Mouse (Mus musculus) kidney, postnatal 0 days (tissue): ENCODE results near the gene Actr8. TPM values are rescaled to one million over a fixed set of nuclear protein-coding genes. Genes with fewer than 3 reads are reported as not detected.

Experiments
- ATAC-seq: fragments of 200-750 bp; cut with Nextera tagmentation; replicated peaks from 2 replicates; pipeline ENCODE4 v1.8.0; 2017; ENCODE audit warnings: low read depth, moderate number of reproducible peaks, moderate TSS enrichment, moderate library complexity; ENCODE audit not compliant: low FRiP score
- DNase-seq: peaks from one replicate; pipeline ENCODE4 v3.0.0-alpha.2; 2016; ENCODE audit warnings: low spot score
- H3K27ac ChIP-seq: fragments of 300-500 bp; sonication (generic); 2 replicates; pipeline ENCODE4 v1.5.1; 2014; ENCODE audit warnings: mild to moderate bottlenecking
- H3K27me3 ChIP-seq: fragments of 300-500 bp; sonication (generic); 2 replicates; pipeline ENCODE4 v1.6.1; 2014; ENCODE audit warnings: low read length, mixed read lengths; ENCODE audit not compliant: insufficient read depth
- H3K36me3 ChIP-seq: fragments of 300-500 bp; sonication (generic); 2 replicates; pipeline ENCODE4 v1.6.1; 2014; ENCODE audit warnings: low read length, mixed read lengths; ENCODE audit not compliant: insufficient read depth
- H3K4me1 ChIP-seq: fragments of 300-500 bp; sonication (generic); replicated peaks from 2 replicates; pipeline ENCODE4 v1.6.1; 2014; ENCODE audit warnings: antibody characterized with exemption, low read length, mixed read lengths; ENCODE audit not compliant: insufficient read depth
- H3K4me2 ChIP-seq: fragments of 300-500 bp; sonication (generic); 2 replicates; pipeline ENCODE4 v1.6.1; 2014; ENCODE audit warnings: mild to moderate bottlenecking, low read length, moderate library complexity, mixed read lengths
- H3K4me3 ChIP-seq: fragments of 300-500 bp; sonication (generic); replicated peaks from 2 replicates; pipeline ENCODE4 v1.5.1; 2014; ENCODE audit warnings: low read depth, low read length
- H3K9ac ChIP-seq: fragments of 300-500 bp; sonication (generic); 2 replicates; pipeline ENCODE4 v1.6.1; 2014; ENCODE audit warnings: low read depth, low read length
- H3K9me3 ChIP-seq: fragments of 300-500 bp; sonication (generic); replicated peaks from 2 replicates; pipeline ENCODE4 v1.6.1; 2016; ENCODE audit warnings: low read length, inconsistent platforms, mixed read lengths
- CTCF ChIP-seq: IDR thresholded peaks from 2 replicates; pipeline ENCODE4 v1.5.1; 2016; ENCODE audit warnings: antibody characterized with exemption, low read depth, mild to moderate bottlenecking, moderate library complexity
- WGBS: fragments of 180-500 bp; shearing (Covaris S2); extraction: QIAGEN DNeasy Blood & Tissue Kit; methylation state at CpG from one replicate; pipeline ENCODE4 v1.1.7; 2014; 5-methylcytosine and 5-hydroxymethylcytosine counted together
- polyA plus RNA-seq: library from polyadenylated mRNA; unstranded; fragments of >200 nt; fragmentation: Nextera tagmentation; extraction: Ambion mirVana; gene quantifications from 2 replicates; pipeline ENCODE4 v1.2.1, GENCODE M21; 2015

Gene Actr8
- polyA plus RNA-seq, result 49.4 and 51.5 TPM in 2 replicates

DNA sequence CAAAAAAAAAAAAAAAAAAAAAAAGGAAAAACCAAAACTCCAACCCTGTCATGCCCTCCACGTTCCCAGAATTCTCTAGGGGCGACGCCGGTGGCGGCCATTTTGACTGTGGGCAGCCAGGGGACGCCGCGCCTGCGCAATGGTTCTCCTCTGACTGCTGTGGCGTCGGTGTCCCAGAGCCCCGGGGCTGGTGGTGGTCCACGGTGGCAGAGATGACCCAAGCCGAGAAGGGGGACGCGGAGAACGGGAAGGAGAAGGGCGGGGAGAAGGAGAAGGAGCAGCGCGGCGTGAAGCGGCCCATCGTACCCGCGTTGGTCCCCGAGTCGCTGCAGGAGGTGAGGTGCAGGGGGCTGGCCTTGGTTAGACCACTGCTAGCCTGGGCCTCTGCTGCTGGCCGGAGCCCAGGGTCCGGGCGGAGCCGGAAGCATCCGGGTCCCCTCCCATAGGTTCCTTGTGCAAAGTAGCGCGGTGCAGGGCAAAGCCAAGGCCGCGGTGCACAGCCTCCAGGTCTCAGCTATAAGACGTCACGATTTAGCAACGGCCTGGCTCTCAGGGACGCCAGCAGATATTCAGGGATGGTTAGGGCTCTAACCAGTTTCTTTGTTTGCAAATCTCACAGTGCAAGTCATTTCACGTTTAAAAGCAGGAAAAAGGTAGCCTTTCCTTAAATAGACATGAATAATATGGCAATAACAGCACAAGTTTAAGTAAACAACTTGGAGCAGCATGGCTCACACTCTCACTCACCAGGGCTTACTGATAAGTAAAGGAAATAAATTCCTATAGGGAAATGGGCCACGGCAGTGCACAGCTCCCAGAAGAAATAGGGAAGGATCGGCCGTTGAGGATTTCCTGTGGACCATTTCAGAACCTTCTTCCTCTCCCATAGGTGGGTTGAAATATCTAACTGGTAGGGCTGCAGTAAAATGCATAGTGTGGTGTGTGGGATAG lies at the start of gene Actr8:
Gene Actr8, plus strand, starts transcription at position 84 of the 951 bp plus-strand sequence.
- under 1% methylated on average over 43 of the region's 44 CpGs for WGBS
- Histone ChIP-seq H3K27ac (peak within 1 kb of the TSS; percentile 93), H3K9ac (peak within 1 kb of the TSS; percentile 83), H3K36me3 (peaks cover 43% of the 10 kb centered on the region), H3K4me3 (peak within 1 kb of the TSS; percentile 67), H3K9me3 (no peaks in the 10 kb centered on the region), H3K4me2 (peak within 1 kb of the TSS; percentile 72), H3K27me3 (no peaks in the 10 kb centered on the region), H3K4me1 (peaks cover 11% of the 10 kb centered on the region; the same call in 1 of the 2 replicates)
- no peak for TF ChIP-seq CTCF
- ATAC-seq, result peak; percentile 98
- DNase-seq, result peak; percentile 96

DNA sequence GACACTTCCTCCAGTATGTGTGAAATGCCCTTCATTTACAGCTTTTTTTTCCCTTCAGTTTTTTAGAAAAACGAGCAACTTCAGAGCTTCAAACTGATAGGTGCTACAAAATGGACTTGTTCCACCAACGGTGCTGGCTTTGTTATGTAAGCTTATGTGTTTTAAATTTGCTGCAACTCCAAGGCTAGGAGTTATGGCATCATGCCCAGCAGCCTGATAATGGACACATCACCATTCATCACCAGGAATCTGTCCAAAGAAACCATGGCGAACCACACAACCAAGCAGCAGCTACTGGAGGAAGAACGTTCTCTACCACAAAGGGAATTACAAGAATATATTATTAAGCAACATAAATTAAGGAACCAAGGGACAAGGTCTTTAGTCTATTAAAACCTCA lies 49.2 kb upstream of the Actr8 start:
- H3K27ac ChIP-seq, result no peak overlapping the region
- no peak overlapping the region for H3K4me2 ChIP-seq
- no peaks in the 10 kb centered on the region for H3K27me3 ChIP-seq
- DNase-seq (no peak), ATAC-seq (no peak)
- H3K4me3 ChIP-seq, result no peak overlapping the region
- H3K9ac ChIP-seq, result no peak overlapping the region
- no peaks in the 10 kb centered on the region for H3K36me3 ChIP-seq
- WGBS, result 67% methylated on average over 4 of the region's 4 CpGs
- TF ChIP-seq CTCF, result no peak
- H3K9me3 ChIP-seq, result no peaks in the 10 kb centered on the region
- no peaks in the 10 kb centered on the region for H3K4me1 ChIP-seq

DNA sequence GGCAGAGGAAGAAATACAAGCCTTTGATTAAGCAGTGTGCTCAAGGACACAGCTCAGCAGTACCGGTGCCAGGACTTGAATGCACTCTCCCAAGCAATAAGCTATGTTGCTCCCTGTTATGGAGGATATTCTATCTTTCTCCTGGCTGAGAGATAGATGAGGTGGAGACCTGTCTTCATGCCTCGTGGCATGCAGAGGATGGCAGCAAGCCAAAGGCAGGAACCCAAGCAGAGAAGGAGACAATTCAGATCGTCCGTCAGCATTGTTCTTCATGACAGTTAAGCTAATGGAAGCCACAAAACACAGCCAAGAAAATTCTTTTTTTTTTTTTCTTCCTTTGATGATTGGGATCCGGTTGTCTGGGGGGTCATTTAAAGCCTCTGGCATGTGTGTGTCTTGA lies 42.6 kb upstream of the Actr8 start:
- no peak for TF ChIP-seq CTCF
- Histone ChIP-seq H3K27me3 (no peaks in the 10 kb centered on the region), H3K4me3 (no peak overlapping the region), H3K4me1 (no peaks in the 10 kb centered on the region), H3K27ac (no peak overlapping the region), H3K9ac (no peak overlapping the region), H3K36me3 (no peaks in the 10 kb centered on the region), H3K4me2 (no peak overlapping the region), H3K9me3 (no peaks in the 10 kb centered on the region)
- DNase-seq (no peak), ATAC-seq (no peak)
- 56% methylated on average over 5 of the region's 5 CpGs for WGBS

DNA sequence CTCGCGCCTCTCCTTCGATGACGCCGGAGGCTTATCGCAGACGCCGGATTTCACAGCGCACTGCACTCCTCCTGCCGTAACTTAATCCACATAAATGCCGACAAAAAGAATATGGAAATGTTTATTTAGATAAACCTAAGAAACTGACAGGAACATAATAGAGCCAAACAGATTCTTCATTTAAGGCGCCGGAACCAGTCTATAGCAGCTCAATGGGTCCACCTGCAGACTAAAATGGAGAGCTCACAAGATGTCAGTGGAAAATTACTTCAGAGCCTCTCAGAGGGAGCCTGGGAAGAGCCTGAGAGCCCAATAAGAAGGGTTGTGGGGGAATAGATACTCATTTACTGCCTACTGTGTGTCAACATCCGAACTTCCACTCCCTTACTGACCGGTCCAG lies 40.7 kb upstream of the Actr8 start:
- H3K4me2 ChIP-seq, result no peak overlapping the region
- TF ChIP-seq CTCF, result peak; percentile 52
- no peak overlapping the region for H3K27ac ChIP-seq
- H3K9me3 ChIP-seq, result no peaks in the 10 kb centered on the region
- no peaks in the 10 kb centered on the region for H3K27me3 ChIP-seq
- H3K4me1 ChIP-seq, result no peaks in the 10 kb centered on the region
- 71% methylated on average over 15 of the region's 15 CpGs for WGBS
- no peak overlapping the region for H3K4me3 ChIP-seq
- H3K36me3 ChIP-seq, result no peaks in the 10 kb centered on the region
- no peak overlapping the region for H3K9ac ChIP-seq
- peak; percentile 81 for DNase-seq
- ATAC-seq, result no peak; the same call in 1 of the 2 replicates

DNA sequence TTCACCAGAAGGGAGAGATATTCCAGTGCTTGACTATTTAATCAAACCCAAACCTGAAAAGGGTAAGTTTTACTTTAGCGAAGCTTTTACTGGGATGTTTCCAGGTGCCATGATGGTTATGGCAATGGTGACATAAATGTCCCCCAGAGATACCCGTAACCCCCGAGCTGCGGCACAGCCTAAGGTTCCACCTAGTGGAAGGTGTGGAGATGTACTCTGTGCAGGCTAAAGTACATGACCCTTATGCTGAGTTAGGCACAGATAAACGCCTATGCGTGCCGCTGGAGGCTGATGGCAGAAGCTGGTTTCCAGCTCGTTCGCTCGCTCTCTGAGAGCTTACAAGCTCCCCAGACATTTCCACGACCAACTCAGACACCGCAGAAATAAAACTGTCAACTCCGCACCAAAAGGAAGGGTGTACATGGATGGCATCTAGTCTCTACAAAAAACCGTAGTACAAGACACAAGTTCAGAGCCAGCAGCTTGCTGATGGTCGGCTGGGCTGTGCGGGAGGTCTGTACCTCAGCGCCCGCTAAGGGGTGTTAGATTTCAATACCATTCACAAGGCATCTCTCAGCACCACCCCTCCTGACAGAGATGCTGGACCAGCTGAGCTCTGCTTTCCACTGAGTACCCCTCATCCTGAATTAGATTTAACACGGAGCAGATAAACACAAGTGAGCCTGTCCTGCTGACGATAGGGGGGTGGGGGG lies 38.4 kb upstream of the Actr8 start:
- no peak overlapping the region for H3K4me3 ChIP-seq
- 50% methylated on average over 20 of the region's 20 CpGs for WGBS
- H3K4me1 ChIP-seq, result no peaks in the 10 kb centered on the region
- DNase-seq (no peak), ATAC-seq (no peak)
- no peaks in the 10 kb centered on the region for H3K9me3 ChIP-seq
- no peak overlapping the region for H3K27ac ChIP-seq
- H3K4me2 ChIP-seq, result no peak overlapping the region
- no peak overlapping the region for H3K9ac ChIP-seq
- H3K36me3 ChIP-seq, result no peaks in the 10 kb centered on the region
- TF ChIP-seq CTCF, result peak; percentile 27; the same call in 1 of the 2 replicates
- no peaks in the 10 kb centered on the region for H3K27me3 ChIP-seq

DNA sequence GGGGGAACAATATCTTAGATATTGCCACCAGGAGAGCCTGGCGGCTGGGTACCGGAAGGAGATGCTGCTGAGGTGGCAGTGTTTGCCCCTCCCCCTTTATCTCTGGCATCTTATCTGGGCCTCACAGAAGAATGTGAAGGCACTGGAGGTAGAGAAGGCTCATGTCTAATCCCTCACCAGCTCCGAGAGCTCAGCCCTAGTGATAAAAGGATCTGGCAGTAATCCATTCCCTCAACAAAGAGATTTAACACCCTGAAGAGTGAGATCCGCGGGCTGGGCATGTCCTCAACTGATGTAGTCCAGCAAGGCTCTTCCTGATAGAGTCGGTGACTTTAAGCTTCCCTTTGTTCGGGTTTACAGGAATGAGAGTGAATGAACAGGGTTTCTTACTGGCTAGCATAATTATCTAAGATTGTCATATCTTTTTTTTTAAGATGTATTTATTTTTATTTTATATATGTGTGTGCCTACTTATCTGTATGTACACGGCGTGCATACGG lies 37.8 kb upstream of the Actr8 start:
- DNase-seq, result no peak
- Histone ChIP-seq H3K4me2 (no peak overlapping the region), H3K36me3 (no peaks in the 10 kb centered on the region), H3K9me3 (no peaks in the 10 kb centered on the region), H3K27ac (no peak overlapping the region), H3K4me1 (no peaks in the 10 kb centered on the region), H3K9ac (no peak overlapping the region), H3K27me3 (no peaks in the 10 kb centered on the region), H3K4me3 (no peak overlapping the region)
- 33% methylated on average over 10 of the region's 10 CpGs for WGBS
- ATAC-seq, result no peak
- TF ChIP-seq CTCF, result no peak
